Mouse (Mus musculus) spleen, adult 2 months (tissue): Measurements from ENCODE around the gene Cbarp.

Experiments
- CTCF ChIP-seq: fragments of 200-500 bp; IDR thresholded peaks from 2 replicates; pipeline ENCODE4 v1.5.1; 2011; ENCODE audit warnings: mild to moderate bottlenecking, inconsistent platforms; ENCODE audit not compliant: insufficient read depth, insufficient read length, insufficient replicate concordance; ENCODE audit errors: extremely low read depth
- POLR2A ChIP-seq: fragments of 200-500 bp; IDR thresholded peaks from 2 replicates; pipeline ENCODE4 v1.6.1; 2011; ENCODE audit warnings: low read depth, low read length, inconsistent platforms

- TF ChIP-seq POLR2A = no peak
- TF ChIP-seq CTCF = no peak
Observed at GRCm38 (mm10) chr10:80154384-80154783, 13.7 kb upstream of the Cbarp start.
